Mouse (Mus musculus) layer of hippocampus, adult 8-10 months (tissue): ENCODE measurements around the gene Aoc3. TPM values are rescaled to one million over a fixed set of nuclear protein-coding genes. Genes with fewer than 3 reads are reported as not detected.
A peak's percentile ranks its signal among the peaks of the same experiment; 100 is the strongest.
"Not testable (repeated sequence)": the region's sequence is repeated elsewhere in the genome, so short reads cannot be mapped to it uniquely, and the experiment has no call there.

Experiments used
- DNase-seq, 2 experiments: peaks; one replicate each; pipeline ENCODE4 v3.0.0; 2022; ENCODE audit warnings: low spot score in 2 of 2
- total RNA-seq, 4 experiments: library from RNA; stranded (reverse); gene quantifications; 2 replicates each; pipeline ENCODE4 v1.2.4; 2022

The Aoc3 gene
- total RNA-seq, 4 experiments from 2014 or later: 0.57 to 1.1 (median 0.78) TPM

DNA sequence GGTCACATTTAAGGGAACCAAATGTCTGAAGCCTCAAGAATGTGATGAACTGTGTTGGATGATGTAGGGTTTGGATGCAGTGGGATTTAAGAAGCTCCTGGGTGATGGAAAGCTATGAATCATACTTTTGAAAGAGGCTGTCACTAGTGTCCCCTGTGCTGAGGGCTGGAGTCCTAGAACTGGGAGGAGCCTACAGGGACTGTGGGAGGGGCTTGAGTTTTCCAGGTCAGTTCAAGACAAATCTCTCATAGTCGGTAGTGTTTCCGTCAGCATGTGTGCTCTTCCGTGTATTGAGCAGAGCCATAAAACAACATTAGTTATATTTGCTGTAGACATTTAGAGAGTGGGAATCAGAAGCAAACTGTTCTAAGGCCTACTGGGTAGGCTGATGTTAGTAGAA is 3.1 kb upstream of the Aoc3 start:
- no peak for DNase-seq

DNA sequence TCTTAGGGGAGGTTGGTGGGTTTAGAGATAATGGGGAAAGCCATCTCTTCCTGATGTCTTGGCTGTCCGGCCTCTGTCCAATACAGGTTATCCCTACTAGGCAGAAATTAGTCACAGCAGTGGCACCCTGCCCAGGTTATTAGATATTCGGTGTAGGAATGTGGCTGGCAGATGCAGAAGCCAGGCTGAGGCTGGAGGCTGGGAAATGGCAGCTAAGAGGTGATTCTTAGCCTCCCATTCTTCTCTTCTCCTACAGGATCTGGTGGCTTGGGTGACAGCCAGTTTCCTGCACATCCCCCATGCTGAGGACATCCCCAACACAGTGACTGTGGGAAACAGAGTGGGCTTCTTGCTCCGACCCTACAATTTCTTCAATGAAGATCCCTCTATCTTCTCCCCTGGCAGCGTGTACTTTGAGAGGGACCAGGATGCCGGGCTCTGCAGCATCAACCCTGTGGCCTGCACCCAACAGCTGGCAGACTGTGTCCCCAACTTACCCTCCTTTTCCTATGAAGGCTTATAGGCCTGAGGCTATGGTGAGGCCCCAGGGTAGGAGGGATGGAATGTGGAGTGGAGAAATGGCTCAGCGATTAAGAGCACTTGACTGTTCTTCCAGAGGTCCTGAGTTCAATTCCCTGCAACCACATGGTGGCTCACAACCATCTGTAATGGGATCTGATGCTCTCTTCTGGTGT is 1.3 kb upstream of the Aoc3 start:
- DNase-seq: peak in 1 of 2 experiments; percentile 35

DNA sequence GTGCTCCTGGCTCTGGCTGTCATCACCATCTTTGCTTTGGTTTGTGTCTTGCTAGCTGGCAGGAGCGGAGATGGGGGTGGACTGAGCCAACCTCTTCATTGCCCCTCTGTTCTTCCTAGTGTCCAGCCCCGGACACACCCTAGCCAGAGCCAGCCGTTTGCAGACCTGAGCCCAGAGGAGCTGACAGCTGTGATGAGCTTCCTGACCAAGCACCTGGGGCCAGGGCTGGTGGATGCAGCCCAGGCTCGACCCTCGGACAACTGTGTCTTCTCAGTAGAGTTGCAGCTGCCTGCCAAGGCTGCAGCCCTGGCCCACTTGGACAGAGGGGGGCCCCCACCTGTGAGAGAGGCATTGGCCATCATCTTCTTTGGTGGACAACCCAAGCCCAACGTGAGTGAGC is 556 bp downstream of the Aoc3 start:
- not testable (repeated sequence) for DNase-seq

DNA sequence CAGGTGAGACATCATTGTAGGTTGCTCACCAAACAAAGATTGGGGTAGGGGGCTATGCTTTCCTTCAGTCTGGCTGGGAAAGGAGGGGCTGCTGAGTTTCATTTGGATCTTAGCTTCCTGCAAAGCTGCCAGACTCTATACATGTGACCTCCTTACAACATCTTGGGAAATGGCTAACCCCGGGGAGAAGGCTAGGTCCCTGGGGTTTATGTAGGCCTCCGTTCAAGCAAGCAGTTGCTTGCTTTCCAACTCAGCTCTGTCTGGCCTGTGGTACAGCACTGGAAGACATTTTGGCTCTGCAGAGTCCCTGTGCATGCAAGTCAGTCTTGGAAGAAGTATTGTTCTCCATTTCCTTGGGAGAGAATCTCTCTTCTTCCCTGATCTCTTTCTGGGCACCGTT is 2.1 kb downstream of the Aoc3 start:
- no peak for DNase-seq

DNA sequence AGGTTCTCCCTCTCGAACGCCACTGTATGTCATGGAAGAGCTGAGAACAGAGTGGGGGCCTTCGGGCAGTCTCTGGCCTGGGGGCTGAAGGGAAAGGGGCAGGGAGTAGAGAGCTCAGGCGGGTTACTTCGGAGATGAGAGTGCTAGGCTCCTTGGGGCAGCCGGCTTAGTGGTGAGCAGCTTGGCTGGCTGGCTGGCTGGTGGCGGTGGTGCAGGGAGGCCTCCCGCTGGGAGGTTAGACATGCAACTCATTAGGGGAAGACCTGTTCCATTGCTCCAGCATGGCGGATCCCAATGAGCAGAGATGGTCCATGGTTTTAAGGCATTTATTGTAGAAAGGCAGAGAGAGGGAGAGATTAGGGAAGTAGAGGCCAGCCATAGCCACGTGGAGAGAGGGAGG is 3.6 kb downstream of the Aoc3 start:
- no peak for DNase-seq

DNA sequence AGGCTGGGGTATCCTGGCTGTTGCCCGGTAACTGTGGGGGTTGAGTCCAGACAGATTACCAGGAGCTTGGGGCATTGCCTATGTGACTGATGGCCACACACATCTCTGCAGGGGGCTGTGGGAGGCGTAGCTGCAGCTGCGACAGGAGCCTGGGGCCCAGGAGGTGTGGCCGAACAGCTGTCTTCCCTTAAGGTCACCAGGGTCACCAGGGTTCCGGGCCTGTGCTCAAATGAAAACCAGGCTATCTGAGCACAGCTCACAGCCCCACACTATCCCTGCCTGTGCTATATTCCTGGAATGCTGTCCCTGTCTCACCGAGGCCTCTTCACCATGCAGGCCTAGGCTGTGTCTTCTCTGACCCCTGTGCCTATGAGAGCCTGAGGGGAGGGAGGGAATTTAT is 4.1 kb downstream of the Aoc3 start:
- no peak for DNase-seq

DNA sequence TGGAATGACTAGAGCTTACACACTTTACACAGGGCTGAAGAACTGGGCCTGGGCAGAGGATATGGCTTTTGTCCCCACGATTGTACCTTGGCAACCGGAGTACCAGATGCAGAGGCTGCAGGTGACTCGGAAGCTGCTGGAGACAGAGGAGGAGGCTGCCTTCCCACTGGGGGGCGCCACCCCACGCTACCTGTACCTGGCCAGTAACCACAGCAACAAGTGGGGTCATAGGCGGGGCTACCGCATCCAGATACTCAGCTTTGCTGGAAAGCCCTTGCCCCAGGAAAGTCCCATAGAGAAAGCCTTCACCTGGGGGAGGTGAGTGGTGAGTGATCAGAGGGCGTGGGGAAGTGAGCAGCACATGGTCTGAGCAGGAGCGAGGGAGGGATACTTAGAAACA is 5.3 kb downstream of the Aoc3 start:
- no peak for DNase-seq

DNA sequence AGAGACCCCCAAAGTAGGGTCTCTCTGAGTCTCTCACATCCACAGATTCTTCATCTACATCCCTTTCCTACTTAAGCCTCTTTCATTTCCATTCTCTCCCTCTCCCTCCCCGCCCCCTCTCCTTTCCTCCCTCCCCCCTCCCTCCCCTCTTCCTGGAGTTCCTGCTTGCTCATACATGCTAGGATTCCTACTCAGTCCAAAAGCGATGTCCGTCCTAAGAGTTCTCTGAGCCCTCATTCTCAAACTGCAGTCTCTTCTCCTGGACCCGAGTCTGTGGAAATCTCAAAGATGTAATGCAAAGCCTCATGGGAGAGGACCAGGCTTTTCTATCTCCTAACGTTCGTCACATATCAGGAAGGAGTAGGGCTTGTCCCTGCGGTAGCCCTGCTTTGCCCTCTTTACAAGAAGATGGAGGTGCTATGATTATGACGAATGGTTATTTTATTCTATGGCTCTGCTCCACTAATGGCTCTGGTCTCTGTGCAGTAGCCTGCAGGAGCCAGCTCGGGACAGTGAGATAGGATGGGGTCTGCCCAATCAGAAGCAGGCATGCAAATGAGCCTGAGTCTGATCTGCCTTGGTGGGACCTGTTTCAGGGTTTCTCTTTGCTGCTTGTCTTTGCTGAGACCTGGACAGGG is 7.8 kb downstream of the Aoc3 start:
- DNase-seq: no peak

DNA sequence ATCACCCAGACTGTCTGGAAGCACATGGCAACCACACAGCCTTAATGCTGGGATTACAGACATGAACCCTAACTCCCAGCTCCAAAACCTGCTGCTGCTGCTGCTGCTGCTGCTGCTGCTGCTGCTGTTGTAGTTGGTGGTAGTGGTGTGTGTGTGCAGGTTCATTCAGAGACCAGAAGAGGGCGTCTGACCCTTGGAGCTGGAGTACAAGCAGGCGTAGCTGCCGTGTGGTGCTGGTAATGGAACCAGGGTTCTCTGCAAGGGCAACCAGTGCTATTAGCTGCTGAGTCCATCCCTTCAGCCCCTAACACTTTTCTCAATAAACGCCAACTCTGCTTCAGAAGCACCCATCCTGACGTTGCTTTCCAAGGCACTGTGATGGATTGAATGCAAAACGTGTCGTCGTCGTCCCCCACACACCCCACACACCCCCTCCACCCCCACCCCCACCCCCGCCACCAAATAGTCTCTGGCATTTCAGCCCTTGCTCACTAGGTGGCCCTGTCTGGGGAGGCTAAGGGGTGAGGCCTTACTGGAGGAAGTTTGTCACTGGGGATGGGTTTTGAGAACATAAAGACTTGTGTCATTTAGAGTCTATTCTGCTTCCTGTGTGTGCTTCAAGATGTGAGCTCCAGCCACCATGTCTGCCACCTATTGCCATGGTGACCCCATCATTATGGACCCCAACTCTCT is 16.8 kb downstream of the Aoc3 start:
- DNase-seq: no peak

DNA sequence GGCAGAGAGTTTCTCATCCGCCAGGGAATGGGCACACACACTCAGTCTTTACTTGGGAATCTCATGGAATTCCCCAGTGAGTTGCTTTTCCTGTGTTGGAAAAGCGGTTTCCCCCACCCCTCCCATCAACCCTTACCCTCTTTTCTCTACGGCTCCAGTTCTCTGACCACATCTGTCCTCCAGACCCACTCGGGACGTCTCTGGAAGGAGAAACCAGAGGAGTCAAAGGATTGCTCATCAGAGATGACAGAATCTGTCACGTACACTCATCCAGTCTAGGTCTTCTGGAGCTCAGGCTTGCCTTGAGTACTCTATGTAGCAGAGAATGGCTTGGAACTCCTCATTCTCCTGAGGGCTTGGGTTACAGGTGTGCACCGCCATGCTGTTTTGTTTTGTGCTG is 18.4 kb downstream of the Aoc3 start:
- no peak for DNase-seq

DNA sequence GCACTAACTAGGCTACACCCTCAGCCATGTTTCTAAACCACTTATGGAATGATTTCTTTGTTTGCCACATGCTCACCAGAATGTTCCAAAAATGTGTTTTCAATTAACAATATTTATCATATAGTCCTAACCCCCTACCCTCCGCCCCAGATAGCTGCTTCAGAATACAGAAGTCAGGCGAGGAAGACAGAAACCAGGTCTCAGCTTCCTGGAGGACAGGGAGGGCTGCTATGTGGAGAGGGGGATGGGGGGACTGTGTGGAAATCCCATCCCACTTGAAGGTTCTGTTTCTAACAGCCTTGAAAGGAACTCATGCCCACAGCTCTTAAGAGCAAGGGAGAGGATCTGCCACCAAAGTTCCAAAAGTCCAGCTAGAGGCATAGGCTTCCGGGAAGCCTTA is 18.8 kb downstream of the Aoc3 start:
- no peak for DNase-seq

DNA sequence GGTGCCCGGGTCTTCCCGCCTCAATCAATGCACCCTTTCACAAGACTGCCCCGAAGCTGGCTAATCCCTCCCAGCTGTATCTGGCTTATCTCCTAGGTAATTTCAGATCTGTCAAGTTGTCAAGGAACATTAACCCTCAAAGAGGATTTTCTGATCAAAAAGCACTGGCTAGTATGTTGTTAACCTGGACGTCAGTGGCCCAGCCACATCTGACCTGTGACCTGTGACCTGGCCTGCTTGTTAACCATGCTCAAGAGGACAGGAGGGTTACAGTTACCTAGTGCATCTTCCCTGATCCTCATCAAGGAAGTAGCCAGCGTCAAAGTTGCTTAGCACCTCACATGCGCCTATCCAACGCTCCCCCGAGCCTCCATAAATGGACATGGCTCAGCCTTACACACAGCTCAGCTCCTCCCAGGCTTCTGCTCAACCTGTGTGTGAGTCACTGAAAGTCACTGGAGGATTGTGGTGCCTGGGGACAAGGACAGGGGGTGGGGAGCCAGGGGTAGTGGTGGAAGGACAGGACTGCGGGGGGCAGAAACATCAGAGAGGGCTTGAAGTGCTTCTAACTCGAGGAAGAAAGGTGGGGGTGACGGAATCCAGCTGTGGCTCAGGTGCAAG is 20.8 kb downstream of the Aoc3 start:
- DNase-seq: no peak

DNA sequence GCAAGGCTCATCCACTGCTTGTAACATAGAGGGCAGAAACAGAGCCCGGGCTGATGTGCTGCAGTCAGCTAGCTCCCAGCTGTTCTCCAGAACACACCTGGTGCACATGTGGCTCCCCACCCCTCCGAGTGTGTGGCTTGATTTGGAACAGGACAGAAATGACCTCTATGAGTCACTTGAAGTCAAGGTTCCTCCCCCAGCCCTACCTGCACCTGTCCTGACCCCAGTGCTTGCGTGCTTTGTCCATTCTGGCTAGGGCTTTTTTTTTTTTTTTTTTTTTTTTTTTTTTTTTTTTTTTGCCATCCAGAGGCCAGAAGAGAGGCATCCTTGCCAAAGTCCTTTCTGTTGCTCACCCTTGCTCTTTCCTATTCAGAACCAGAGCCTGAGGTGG is 21.3 kb downstream of the Aoc3 start:
- DNase-seq: no peak

DNA sequence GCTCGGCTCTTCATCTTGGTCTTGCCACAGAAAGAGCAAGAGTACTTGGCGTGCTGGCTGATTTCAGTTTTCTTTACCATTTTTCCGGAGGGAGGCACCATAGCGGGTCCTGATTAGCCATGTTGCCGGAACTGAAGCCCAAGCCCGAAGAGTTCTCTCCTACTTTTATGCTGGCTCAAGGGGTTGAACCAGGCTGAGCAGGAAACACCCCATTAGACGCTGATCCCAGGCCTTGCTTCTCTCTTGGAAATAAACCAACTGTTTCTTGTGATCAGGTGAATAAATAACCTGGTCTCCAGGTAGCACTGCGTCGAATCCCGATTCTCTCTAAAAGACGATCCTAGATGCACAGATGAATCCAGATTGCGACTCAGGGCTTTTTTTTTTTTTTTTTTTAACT is 23.0 kb downstream of the Aoc3 start:
- DNase-seq: no peak

DNA sequence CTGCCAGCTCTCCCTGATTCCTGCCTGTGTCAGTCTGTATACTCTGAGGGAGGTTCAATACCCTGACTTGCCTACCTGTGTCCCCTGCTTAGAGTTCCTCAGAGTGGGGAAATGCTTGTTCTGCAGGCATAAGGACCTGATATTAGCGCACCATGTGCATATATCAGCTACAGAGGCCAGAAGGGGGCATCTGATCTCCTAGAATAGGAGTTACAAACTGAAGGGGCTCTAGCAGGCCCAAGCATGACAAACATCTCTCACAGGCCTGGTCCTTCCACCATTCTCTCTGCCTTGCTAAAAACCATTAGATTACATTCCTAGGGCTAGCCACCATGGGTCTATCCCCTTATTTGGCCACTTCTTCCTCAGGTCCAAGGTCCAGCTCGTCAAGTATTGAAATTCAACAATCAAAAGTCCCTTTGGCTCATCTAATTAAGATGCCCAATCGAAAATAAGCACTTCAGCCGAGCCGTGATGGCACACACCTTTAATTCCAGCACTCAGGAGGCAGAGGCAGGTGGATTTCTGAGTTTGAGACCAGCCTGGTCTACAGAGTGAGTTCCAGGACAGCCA is 24.1 kb downstream of the Aoc3 start:
- no peak for DNase-seq

DNA sequence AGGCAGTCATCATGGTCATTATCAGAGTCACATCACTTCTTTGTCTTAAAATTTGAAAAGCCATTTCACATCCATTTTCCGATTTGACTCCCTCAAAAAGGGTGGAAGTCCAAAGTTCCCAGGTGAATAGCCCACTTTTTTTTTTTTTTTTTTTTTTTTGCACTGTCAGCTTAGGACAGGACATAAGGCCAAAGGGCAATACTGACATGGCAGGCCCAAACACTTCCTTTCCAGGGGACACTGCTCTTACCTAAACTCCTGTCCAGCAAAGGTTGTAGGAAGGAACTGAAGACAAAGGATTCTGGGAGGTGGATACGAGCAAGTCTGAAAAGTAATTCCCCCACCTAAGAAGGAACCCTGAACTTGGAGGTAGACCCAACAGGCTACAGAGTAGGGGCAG is 25.5 kb downstream of the Aoc3 start:
- no peak for DNase-seq

DNA sequence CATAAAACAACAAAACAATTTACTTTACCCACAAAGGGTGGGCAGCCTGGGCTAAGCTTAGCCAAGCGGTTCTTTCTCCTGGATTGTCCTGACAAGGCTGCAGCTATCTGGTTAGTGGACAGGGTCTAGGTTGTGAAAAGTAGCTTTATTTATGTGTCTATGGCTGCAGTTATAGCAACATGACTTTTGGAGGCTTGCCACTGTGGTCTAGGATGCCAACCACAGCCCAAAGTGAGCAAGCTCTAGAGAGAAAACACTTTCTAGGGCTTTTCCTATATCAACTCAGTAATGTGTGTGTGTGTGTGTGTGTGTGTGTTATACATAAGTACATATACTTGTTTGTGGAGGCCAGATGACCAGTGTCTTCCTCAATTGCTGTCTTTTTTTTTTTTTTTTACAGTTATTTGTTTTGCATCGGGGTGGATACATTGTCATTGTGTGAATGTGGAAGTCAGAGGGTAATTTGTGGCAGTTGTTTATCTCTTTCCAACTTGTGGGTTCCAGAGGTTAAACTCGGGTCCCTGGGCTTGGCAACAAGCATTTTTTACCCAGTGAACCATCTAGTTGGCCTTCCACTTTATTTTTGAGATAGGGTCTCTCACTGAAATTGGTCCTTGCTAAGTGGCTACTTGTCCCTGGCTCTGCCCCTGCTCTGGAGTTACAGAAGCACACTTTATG is 27.2 kb downstream of the Aoc3 start:
- no peak for DNase-seq

DNA sequence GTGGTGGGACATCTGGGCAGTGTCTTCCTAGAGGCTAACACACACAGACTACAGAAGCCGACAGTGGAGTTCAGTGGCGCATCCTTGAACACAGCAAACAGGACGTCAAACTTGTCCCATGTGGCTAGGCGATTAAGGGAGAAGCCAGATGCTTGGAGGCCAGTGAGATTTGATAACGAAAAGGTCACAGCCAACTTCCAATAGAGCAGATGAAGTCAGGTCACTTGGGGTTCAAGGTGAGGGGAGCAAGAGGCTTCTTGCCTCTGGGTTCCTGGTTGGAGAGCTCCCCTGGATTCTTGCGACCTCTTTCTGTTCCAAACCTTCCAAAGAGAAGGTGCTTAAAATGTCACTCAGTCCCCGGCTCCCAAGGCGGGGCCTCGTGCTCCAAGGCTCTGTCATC is 29.4 kb downstream of the Aoc3 start:
- DNase-seq: no peak

DNA sequence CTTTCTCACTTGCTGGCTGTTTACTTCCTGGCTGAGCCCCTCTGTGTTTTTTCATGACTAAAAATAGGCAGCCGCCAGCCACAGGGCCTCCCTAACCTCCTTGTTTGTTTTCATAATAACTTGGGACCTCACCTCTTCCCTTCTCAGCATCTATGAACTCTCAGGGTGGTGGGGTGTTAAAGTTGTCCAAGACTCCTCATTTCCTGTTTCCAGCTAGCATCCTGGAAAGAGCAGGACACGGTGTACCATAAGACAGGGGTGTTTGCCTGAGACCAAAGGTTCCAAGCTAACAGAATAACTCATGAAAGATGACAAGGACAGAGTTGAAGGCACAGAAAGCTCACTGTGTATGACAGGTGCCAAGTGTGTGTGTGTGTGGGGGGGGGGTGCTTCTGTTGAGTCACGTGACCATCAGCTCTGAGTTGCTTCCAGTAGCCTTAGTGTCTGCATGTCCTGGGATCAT is 30.3 kb downstream of the Aoc3 start:
- DNase-seq: no peak

DNA sequence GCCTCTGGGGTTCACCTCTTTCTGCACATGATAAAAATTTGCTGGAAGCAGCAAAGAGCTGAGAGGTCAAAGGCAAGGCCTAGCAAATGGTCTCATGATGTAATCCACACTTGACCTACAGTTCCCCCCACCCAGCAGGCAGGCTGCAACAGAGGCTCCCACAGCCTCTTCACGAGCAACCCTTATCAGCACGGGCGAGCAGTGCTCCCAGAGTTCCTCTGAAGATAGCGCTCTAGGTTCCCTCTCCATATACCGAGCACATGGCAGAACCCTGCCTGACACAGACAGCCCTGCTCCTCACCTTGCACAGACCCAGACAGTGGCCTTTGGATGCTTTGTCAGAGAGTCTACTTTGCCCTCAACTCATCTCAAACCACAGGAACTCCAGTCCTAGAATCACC is 34.1 kb downstream of the Aoc3 start:
- DNase-seq: no peak

DNA sequence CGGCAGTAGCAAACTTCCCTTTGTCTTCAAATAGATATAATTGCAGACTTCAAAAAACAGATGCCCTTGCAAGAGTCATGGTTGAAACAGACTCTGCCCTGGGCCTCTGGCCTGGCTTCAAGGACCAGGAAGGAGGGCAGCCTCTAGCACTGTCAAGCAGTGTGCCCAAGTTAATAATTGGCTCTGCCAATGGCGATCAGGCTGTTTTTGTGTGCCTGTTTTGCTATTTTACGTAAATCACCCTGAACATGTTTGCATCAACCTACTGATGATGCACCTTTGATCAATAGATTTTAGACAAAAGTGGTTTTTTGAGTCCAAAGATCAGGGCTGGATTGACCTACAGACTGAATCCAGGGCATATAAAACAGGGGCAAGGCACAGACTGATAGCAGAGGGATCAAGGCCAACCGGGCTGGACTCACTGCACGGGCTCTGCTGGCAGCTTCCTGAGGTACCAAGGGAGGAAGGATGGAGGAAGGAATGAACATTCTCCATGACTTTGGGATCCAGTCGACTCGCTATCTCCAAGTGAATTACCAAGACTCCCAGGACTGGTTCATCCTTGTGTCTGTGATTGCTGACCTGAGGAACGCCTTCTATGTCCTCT is 37.0 kb downstream of the Aoc3 start, which contains the start of gene G6pc:
G6pc (plus strand) TSS at position 236 of the 610 bp plus-strand sequence.
- DNase-seq: no peak
